Mouse (Mus musculus): ENCODE data around the gene Oser1. TPM values are rescaled to one million over a fixed set of nuclear protein-coding genes. Genes with fewer than 3 reads are reported as not detected.

Oser1 gene
- 10.1 and 12.8 TPM in 2 replicates for polyA plus RNA-seq (2012; rRNA removed)
- polyA plus RNA-seq (2014; fragmentation: Nextera tagmentation; extraction: Ambion mirVana): 31.3 and 34.6 TPM in 2 replicates

DNA sequence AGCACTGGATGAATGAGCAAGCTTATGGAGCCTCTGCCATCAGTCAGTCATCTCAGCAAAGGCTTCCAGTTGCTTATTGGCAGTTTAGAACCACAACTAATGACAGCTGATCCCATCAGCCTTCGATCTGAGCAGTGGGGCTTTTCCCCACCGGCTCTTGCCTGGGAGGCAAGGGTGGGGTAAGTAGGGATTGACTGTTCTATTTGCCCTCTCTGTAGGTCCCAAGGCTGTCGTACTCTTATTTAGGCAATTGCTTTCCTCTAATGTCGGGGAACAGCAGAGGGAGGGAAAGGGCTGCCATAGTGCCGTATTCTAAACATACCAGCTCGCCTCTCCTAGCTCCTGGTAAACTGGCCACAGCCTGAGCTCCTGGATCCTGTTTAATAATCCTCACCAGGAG, at the start of gene Oser1:
Gene Oser1 (minus strand): TSS at position 101 of the 400 bp plus-strand sequence.
- no peaks in the 10 kb centered on the region for H3K36me3 ChIP-seq (replicated peaks; ENCODE audit: control insufficient read depth, insufficient read depth, low read depth)
- no peaks in the 10 kb centered on the region for H3K9me3 ChIP-seq (ENCODE audit: control insufficient read depth, low read length)
- no peaks in the 10 kb centered on the region for H3K27me3 ChIP-seq (ENCODE audit: control insufficient read depth, insufficient read depth, low read length)
- H3K9ac ChIP-seq (replicated peaks): no peak within 1 kb of the TSS
- no peak for TF ChIP-seq EP300 (IDR thresholded peaks at IDR 0.05; ENCODE audit: low read depth)
- no peak for TF ChIP-seq CTCF (IDR thresholded peaks at IDR 0.05; ENCODE audit: low read depth)
- no peak within 1 kb of the TSS for H3K27ac ChIP-seq
- H3K4me1 ChIP-seq (replicated peaks; ENCODE audit: control insufficient read depth in 2 of 2, insufficient read depth in 2 of 2, low read length in 1 of 2): peaks cover 2 to 5% of the 10 kb centered on the region in 2 experiments; a peak in 2 of 4 replicates
- no peak for DNase-seq (ENCODE audit: low read depth in 3 of 3, low spot score in 3 of 3)
- 65% methylated on average over 6 of the region's 6 CpGs for WGBS (ENCODE audit: insufficient replicate concordance)
- no peak for ATAC-seq (ENCODE audit: insufficient read depth)
- no peak within 1 kb of the TSS for H3K4me3 ChIP-seq (ENCODE audit: insufficient read depth in 1 of 2, low read depth in 2 of 2, low read length in 2 of 2)
- no peak within 1 kb of the TSS for H3K4me2 ChIP-seq (ENCODE audit: low read depth)

DNA sequence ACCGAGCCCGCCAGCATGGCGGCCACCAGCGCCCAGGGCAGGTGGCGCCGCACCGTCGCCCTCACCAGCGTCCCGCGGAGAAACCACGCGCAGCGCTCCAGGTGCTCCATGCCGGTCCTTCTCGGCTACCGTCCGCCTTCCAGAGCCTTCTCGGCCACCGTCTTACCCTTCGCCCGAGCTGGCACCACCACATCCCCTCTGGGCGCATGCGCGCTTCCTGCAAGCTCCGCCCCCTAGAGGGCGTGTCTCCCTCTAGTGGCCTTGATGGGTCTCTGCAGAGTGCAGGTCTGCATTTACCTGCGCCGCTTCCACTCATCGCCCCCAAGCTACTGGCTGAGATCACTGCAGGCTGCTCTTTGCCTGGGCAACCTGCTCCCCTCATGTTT, 48.0 kb upstream of the Oser1 start, which contains the start of gene Fitm2:
Gene Fitm2 (minus strand): TSS at position 164 of the 386 bp plus-strand sequence.
- Histone ChIP-seq H3K27ac (no peak within 1 kb of the TSS; the same call in 1 of the 2 replicates), H3K36me3 (replicated peaks; ENCODE audit: control insufficient read depth, insufficient read depth, low read depth) (0 out of 2 replicates have a peak, but pooled peaks cover 2% of the 10 kb centered on the region), H3K4me3 (ENCODE audit: insufficient read depth in 1 of 2, low read depth in 2 of 2, low read length in 2 of 2) (peak within 1 kb of the TSS; percentile 75 to 92), H3K4me2 (ENCODE audit: low read depth) (peak within 1 kb of the TSS; percentile 92), H3K9ac (replicated peaks) (peak within 1 kb of the TSS; percentile 84), H3K4me1 (replicated peaks; ENCODE audit: control insufficient read depth in 2 of 2, insufficient read depth in 2 of 2, low read length in 1 of 2) (peaks cover 6 to 8% of the 10 kb centered on the region in 2 experiments), H3K27me3 (ENCODE audit: control insufficient read depth, insufficient read depth, low read length) (no peaks in the 10 kb centered on the region), H3K9me3 (ENCODE audit: control insufficient read depth, low read length) (no peaks in the 10 kb centered on the region)
- peak; percentile 100 for TF ChIP-seq CTCF (IDR thresholded peaks at IDR 0.05; ENCODE audit: low read depth)
- peak; percentile 28; the same call in 1 of the 2 replicates for TF ChIP-seq EP300 (IDR thresholded peaks at IDR 0.05; ENCODE audit: low read depth)
- WGBS (ENCODE audit: insufficient replicate concordance): under 1% methylated on average over 30 of the region's 30 CpGs
- peak; percentile 91 to 93 (median 91) for DNase-seq (ENCODE audit: low read depth in 3 of 3, low spot score in 3 of 3)
- ATAC-seq (ENCODE audit: insufficient read depth): peak; percentile 94

DNA sequence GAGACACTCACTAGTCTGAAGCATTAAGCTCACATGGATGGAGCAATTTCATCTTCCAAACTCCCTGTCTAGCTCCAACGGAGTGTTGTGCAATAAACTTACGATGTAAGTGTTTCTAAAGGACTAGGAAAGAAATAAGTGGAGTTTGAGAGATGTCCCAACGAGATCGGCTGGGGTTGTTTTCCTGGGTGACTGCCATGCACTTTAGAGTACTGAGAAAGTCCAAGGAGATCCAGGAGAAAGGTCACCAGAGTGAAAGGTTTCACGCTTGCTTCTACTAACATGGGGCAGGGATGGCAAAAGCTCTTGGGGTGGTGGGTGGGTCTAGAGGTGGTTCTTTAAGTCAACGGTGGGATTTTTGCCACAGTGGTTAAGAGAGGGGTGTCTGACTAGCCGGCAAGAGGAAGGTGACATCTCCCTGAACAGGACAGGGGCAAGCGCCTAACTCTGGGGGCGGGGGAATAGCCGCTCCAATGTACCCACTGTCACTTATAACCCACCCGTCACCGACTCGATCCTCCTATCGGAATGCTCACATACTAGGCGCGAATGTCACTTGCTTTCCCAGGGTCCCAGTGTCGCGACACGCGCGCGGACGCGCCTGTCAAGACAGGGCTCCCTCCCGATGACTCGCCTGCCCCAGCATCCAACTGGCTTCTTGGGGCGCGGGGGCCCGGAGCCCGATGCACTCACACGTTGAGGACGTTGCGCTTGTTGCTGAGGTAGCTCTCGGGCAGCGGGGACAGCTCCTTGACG, 47.4 kb upstream of the Oser1 start:
- Histone ChIP-seq H3K27ac (no peak overlapping the region; the same call in 1 of the 2 replicates), H3K36me3 (replicated peaks; ENCODE audit: control insufficient read depth, insufficient read depth, low read depth) (0 out of 2 replicates have a peak, but pooled peaks cover 2% of the 10 kb centered on the region), H3K9me3 (ENCODE audit: control insufficient read depth, low read length) (no peaks in the 10 kb centered on the region), H3K4me1 (replicated peaks; ENCODE audit: control insufficient read depth in 2 of 2, insufficient read depth in 2 of 2, low read length in 1 of 2) (peaks cover 6 to 8% of the 10 kb centered on the region in 2 experiments), H3K27me3 (ENCODE audit: control insufficient read depth, insufficient read depth, low read length) (no peaks in the 10 kb centered on the region), H3K4me2 (ENCODE audit: low read depth) (peak overlapping the region; percentile 92), H3K9ac (replicated peaks) (peak overlapping the region; percentile 84), H3K4me3 (ENCODE audit: insufficient read depth in 1 of 2, low read depth in 2 of 2, low read length in 2 of 2) (peak overlapping the region; percentile 75 to 92)
- WGBS (ENCODE audit: insufficient replicate concordance): 4% methylated on average over 36 of the region's 36 CpGs
- DNase-seq (ENCODE audit: low read depth in 3 of 3, low spot score in 3 of 3) (peak in 1 of 3 experiments; percentile 41), ATAC-seq (ENCODE audit: insufficient read depth) (peak; percentile 84)
- TF ChIP-seq EP300 (IDR thresholded peaks at IDR 0.05; ENCODE audit: low read depth) (no peak), CTCF (IDR thresholded peaks at IDR 0.05; ENCODE audit: low read depth) (no peak)

DNA sequence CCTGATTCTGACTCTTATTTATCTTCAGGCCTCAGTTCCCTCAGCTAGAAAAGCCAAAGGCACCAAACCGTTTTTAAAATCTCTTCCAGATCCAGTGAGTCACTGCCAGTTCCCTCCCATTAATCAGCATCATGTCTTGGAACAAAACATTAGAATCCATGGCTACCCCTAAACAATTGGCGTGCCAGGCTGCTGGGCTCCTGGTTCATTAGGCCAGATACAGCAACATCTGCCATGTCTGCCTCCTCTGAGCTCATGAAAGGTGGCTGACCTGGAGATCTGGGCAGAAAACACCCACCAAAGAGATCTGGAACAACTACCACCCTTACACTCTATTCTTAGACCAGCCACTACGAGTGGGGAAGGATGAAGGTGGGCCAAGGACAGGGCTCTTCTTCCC, 46.6 kb upstream of the Oser1 start:
- Histone ChIP-seq H3K4me3 (ENCODE audit: insufficient read depth in 1 of 2, low read depth in 2 of 2, low read length in 2 of 2) (peak overlapping the region; percentile 75 to 92), H3K27me3 (ENCODE audit: control insufficient read depth, insufficient read depth, low read length) (no peaks in the 10 kb centered on the region), H3K9ac (replicated peaks) (peak overlapping the region; percentile 84), H3K36me3 (replicated peaks; ENCODE audit: control insufficient read depth, insufficient read depth, low read depth) (0 out of 2 replicates have a peak, but pooled peaks cover 2% of the 10 kb centered on the region), H3K4me2 (ENCODE audit: low read depth) (peak overlapping the region; percentile 92), H3K9me3 (ENCODE audit: control insufficient read depth, low read length) (no peaks in the 10 kb centered on the region), H3K27ac (no peak overlapping the region), H3K4me1 (replicated peaks; ENCODE audit: control insufficient read depth in 2 of 2, insufficient read depth in 2 of 2, low read length in 1 of 2) (peaks cover 6 to 8% of the 10 kb centered on the region in 2 experiments)
- 79% methylated on average over 3 of the region's 3 CpGs for whole genome bisulfite sequencing (ENCODE audit: insufficient replicate concordance)
- ATAC-seq (ENCODE audit: insufficient read depth) (no peak), DNase-seq (ENCODE audit: low read depth in 3 of 3, low spot score in 3 of 3) (no peak)
- no peak for TF ChIP-seq CTCF (IDR thresholded peaks at IDR 0.05; ENCODE audit: low read depth)
- no peak for TF ChIP-seq EP300 (IDR thresholded peaks at IDR 0.05; ENCODE audit: low read depth)

DNA sequence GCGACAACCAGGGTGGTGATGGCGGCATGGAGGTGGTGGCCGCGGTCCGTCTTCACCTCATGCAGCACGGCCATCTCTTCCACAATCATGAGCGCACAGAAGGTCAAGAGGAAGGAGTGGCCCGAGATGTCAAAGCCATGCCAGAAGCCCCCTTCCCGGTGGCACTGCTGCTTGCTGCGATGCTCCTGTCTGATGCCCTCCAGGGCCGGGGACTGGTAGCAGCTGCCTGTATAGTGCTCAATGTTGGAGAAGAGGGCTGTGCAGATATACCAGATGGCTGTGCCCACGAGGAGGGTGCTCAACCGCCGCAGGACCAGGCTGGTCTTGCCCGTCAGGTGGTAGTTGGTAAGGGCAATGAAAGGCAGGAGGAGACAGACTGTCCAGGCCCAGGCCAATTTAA, 45.2 kb upstream of the Oser1 start:
- Histone ChIP-seq H3K27ac (no peak overlapping the region), H3K4me2 (ENCODE audit: low read depth) (no peak overlapping the region), H3K4me1 (replicated peaks; ENCODE audit: control insufficient read depth in 2 of 2, insufficient read depth in 2 of 2, low read length in 1 of 2) (peaks cover 6 to 8% of the 10 kb centered on the region in 2 experiments), H3K4me3 (ENCODE audit: insufficient read depth in 1 of 2, low read depth in 2 of 2, low read length in 2 of 2) (no peak overlapping the region), H3K36me3 (replicated peaks; ENCODE audit: control insufficient read depth, insufficient read depth, low read depth) (0 out of 2 replicates have a peak, but pooled peaks cover 2% of the 10 kb centered on the region), H3K9ac (replicated peaks) (no peak overlapping the region), H3K27me3 (ENCODE audit: control insufficient read depth, insufficient read depth, low read length) (no peaks in the 10 kb centered on the region), H3K9me3 (ENCODE audit: control insufficient read depth, low read length) (no peaks in the 10 kb centered on the region)
- DNase-seq (ENCODE audit: low read depth in 3 of 3, low spot score in 3 of 3) (no peak), ATAC-seq (ENCODE audit: insufficient read depth) (no peak)
- WGBS (ENCODE audit: insufficient replicate concordance): 87% methylated on average over 15 of the region's 15 CpGs
- TF ChIP-seq EP300 (IDR thresholded peaks at IDR 0.05; ENCODE audit: low read depth) (no peak), CTCF (IDR thresholded peaks at IDR 0.05; ENCODE audit: low read depth) (no peak)

Measured in liver, embryonic 14.5 days (tissue).